In the genomic region with DNA sequence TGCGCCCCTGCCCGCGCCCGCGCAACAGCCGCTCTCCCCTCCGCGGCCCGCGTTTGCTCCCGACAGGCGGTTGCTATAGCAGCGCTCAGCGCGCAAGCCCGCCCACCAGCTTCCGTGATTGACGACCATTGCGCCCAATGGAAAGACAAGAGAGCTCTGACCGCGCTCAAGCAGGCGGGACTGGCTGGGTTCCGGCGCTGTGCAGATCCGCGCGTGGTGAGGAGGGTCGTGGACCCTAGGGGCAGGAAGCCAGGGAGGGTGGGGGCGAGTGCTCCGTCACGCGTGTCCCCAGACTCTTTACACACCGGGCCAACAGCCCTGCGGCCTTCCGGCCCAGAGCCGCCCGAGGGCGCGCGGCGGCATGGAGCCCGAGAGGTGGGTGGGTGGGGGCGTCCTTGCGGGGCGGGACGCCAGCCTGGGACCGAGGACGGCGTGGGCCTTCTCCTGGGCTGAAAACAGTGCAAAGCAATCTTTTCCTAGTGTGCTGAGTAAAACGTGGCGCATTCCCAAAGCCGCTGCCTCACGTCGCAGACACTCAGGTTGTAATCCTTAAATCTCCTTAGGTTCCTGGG, we compare ENCODE assay signal across 8 mouse cellular contexts. TPM values are rescaled to one million over a fixed set of nuclear protein-coding genes. Genes with fewer than 3 reads are reported as not detected.
DNase-seq lines count a peak whose midpoint lies in the region; ATAC-seq and TF ChIP-seq lines count a peak whose summit lies in the region.

Gene Bbs12 (plus strand): TSS at position 185 of the 572 bp plus-strand sequence.
Gene Cetn4 (minus strand): TSS at position 339 of the 572 bp plus-strand sequence.

- TF ChIP-seq CTCF in bone marrow, adult 2 months (IDR thresholded peaks at IDR 0.05; ENCODE audit: control insufficient read depth, insufficient read depth, low read length): no peak

- H3K4me2 ChIP-seq in embryonic facial prominence, embryonic 15.5 days (replicated peaks): peak within 1 kb of the TSS; percentile 69
- peak within 1 kb of the TSS; percentile 75 for H3K4me2 ChIP-seq in kidney, embryonic 15.5 days

- no peaks in the 10 kb centered on the region for H3K36me3 ChIP-seq in embryonic facial prominence, embryonic 15.5 days
- H3K36me3 ChIP-seq in heart, embryonic 10.5 days: no peaks in the 10 kb centered on the region
- no peaks in the 10 kb centered on the region for H3K36me3 ChIP-seq in kidney, embryonic 15.5 days

- DNase-seq in 416B (ENCODE audit: low read depth) (peak; percentile 91), liver (peak; percentile 95)
- peak; percentile 97 for DNase-seq in heart, embryonic 10.5 days (ENCODE audit: low spot score)
- peak; percentile 96 to 99 for DNase-seq in spleen, postnatal 4 days (ENCODE audit: low spot score in 2 of 2)

- no peaks in the 10 kb centered on the region for H3K9me3 ChIP-seq in embryonic facial prominence, embryonic 15.5 days (replicated peaks)
- H3K9me3 ChIP-seq in heart, embryonic 10.5 days: no peaks in the 10 kb centered on the region
- H3K9me3 ChIP-seq in kidney, embryonic 15.5 days (replicated peaks): no peaks in the 10 kb centered on the region

- H3K27me3 ChIP-seq in embryonic facial prominence, embryonic 15.5 days: no peaks in the 10 kb centered on the region
- H3K27me3 ChIP-seq in heart, embryonic 10.5 days (ENCODE audit: insufficient read depth, poor library complexity, severe bottlenecking): no peaks in the 10 kb centered on the region
- no peaks in the 10 kb centered on the region for H3K27me3 ChIP-seq in kidney, embryonic 15.5 days

- H3K4me1 ChIP-seq in bone marrow, adult 2 months (ENCODE audit: control insufficient read depth, insufficient read depth, low read length): no peaks in the 10 kb centered on the region; the same call in 1 of the 2 replicates
- H3K4me1 ChIP-seq in embryonic facial prominence, embryonic 15.5 days: peaks cover 14% of the 10 kb centered on the region; the same call in 1 of the 2 replicates
- H3K4me1 ChIP-seq in heart, embryonic 10.5 days: peaks cover 9% of the 10 kb centered on the region; the same call in 1 of the 2 replicates
- peaks cover 14% of the 10 kb centered on the region for H3K4me1 ChIP-seq in kidney, embryonic 15.5 days

- H3K9ac ChIP-seq in embryonic facial prominence, embryonic 15.5 days: peak within 1 kb of the TSS; percentile 64
- peak within 1 kb of the TSS; percentile 75 for H3K9ac ChIP-seq in kidney, embryonic 15.5 days

- under 1% methylated on average over 54 of the region's 54 CpGs for WGBS in bone marrow, adult 2 months
- WGBS in embryonic facial prominence, embryonic 15.5 days: under 1% methylated on average over 53 of the region's 54 CpGs
- WGBS in heart, embryonic 10.5 days: under 1% methylated on average over 54 of the region's 54 CpGs
- WGBS in kidney, embryonic 15.5 days: under 1% methylated on average over 54 of the region's 54 CpGs

- peak within 1 kb of the TSS; percentile 88 for H3K4me3 ChIP-seq in bone marrow, adult 2 months (replicated peaks; ENCODE audit: control insufficient read depth, low read depth, low read length)
- H3K4me3 ChIP-seq in embryonic facial prominence, embryonic 15.5 days (replicated peaks): peak within 1 kb of the TSS; percentile 79
- peak within 1 kb of the TSS; percentile 77 for H3K4me3 ChIP-seq in heart, embryonic 10.5 days
- peak within 1 kb of the TSS; percentile 88 for H3K4me3 ChIP-seq in kidney, embryonic 15.5 days (replicated peaks)

- no peak within 1 kb of the TSS for H3K27ac ChIP-seq in bone marrow, adult 2 months (ENCODE audit: control insufficient read depth, insufficient read depth, low read depth, low read length, poor library complexity)
- peak within 1 kb of the TSS; percentile 86 for H3K27ac ChIP-seq in embryonic facial prominence, embryonic 15.5 days (replicated peaks)
- peak within 1 kb of the TSS; percentile 93 for H3K27ac ChIP-seq in heart, embryonic 10.5 days
- H3K27ac ChIP-seq in kidney, embryonic 15.5 days: peak within 1 kb of the TSS; percentile 79

- peak; percentile 99 for ATAC-seq in embryonic facial prominence, embryonic 15.5 days (ENCODE audit: insufficient number of reproducible peaks, low FRiP score, low TSS enrichment, low read depth)
- peak; percentile 100 for ATAC-seq in kidney, embryonic 15.5 days (replicated peaks; ENCODE audit: low FRiP score)
- peak; percentile 98 for ATAC-seq in monocyte, adult 5-6 weeks (replicated peaks; ENCODE audit: insufficient number of reproducible peaks, low FRiP score, low TSS enrichment, poor library complexity, severe bottlenecking)

- no peak for TF ChIP-seq POLR2A in bone marrow, adult 2 months (IDR thresholded peaks at IDR 0.05; ENCODE audit: borderline replicate concordance, control insufficient read depth, low read depth, low read length)

RNA-seq across cellular contexts. Expression of gene Bbs12, which starts in this region (rescaled TPM):
- polyA plus RNA-seq in bone marrow, adult 2 months (2011; ENCODE audit: insufficient read depth, insufficient read length, low replicate concordance, missing spikeins): 2.9 and 3.4 TPM in 2 replicates
- polyA plus RNA-seq in embryonic facial prominence, embryonic 15.5 days (2015; fragmentation: Nextera tagmentation; extraction: Ambion mirVana): 7.0 and 8.3 TPM in 2 replicates
- polyA plus RNA-seq in heart, embryonic 10.5 days (2016; fragmentation: Nextera tagmentation; extraction: Ambion mirVana): 5.9 and 7.7 TPM in 2 replicates
- 8.5 and 8.7 TPM in 2 replicates for polyA plus RNA-seq in kidney, embryonic 15.5 days (2015; fragmentation: Nextera tagmentation; extraction: Ambion mirVana)
- total RNA-seq in monocyte, adult 5-6 weeks (2017): 1.4 to 4.5 TPM (median 1.9 TPM) in 3 replicates

RNA-seq across cellular contexts. Expression of gene Cetn4, which starts in this region (rescaled TPM):
- polyA plus RNA-seq in bone marrow, adult 2 months (2011; ENCODE audit: insufficient read depth, insufficient read length, low replicate concordance, missing spikeins): 1.7 and 4.8 TPM in 2 replicates
- polyA plus RNA-seq in embryonic facial prominence, embryonic 15.5 days (2015; fragmentation: Nextera tagmentation; extraction: Ambion mirVana): 5.2 and 6.8 TPM in 2 replicates
- 0.80 and 1.1 TPM in 2 replicates for polyA plus RNA-seq in heart, embryonic 10.5 days (2016; fragmentation: Nextera tagmentation; extraction: Ambion mirVana)
- 3.8 and 4.2 TPM in 2 replicates for polyA plus RNA-seq in kidney, embryonic 15.5 days (2015; fragmentation: Nextera tagmentation; extraction: Ambion mirVana)
- 2.9 TPM in 1 of 3 replicates, not detected in the others for total RNA-seq in monocyte, adult 5-6 weeks (2017)
